Mouse (Mus musculus) kidney, adult 9 months (tissue): ENCODE measurements at regions not wholly inside any gene's neighbourhood (a gene's known extent, or its start where the extent isn't known, plus 50 kb on each side); places are given as distances from the start of the nearest gene placed in this dataset.
A peak's percentile ranks its signal among the peaks of the same experiment; 100 is the strongest.

Source experiments
- DNase-seq: peaks from one replicate; pipeline ENCODE4 v3.0.0; 2022

DNA sequence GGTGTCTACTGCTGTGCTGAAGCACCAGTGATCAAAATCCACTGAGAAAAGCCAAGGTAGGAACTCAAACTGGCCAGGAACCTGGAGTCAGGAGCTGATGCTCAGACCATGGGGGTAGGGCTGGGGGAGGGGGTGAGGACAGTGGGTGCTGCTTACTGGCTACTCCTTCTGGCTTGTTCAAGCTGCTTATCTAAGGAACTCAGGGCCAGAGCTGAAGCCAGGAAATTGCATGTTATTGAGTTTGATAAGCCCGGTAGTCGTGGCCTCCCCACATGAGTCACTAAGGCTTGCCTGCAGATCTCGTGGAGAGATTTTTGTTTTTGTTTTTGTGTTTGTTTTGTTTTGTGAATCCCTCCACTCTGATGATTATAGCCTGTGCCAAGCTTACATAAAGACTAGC, 65.9 kb downstream of the Tmem215 start:
- no peak for DNase-seq

DNA sequence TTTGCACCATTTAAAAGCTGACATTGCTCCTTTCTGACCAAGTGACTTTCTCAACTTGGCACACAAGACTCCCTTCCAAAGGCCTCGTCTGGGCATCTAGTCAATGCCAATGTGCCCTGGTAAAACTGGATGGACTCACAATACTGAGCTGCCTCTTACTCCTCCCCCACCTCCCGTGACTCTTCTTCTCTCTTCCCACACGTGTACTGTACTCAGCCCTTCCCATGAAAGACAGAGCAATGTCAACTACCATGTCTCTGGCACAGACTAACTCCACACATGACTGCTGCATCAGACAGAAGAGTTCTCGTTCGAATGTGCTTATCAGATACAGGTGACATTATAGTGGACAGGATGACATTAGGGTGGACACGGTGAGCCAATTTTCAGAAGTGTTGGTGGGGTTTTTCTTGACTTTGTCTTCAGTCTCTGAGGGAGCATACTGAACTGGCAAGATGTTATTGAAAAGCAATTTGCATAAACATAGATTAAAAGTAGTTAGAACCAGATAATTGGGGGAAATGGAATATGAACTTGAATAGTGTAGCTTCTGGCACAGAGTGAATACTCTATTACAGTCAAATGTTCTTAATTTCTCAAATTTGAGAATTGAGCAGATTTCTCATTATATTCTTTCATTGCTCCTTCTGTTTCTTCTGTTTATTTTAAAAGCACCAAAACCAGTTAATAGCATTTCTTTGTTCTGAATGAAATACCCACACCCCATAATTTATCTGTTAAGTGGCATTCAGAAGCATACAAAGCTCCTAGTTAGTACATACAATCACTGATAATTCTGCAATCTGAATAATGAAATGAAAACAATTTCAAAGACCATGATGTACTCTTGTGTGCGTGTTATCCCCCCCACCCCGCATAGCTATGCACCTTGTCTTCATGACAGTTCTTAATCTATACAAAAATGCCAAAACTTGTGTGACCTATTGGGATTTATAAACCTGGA, 71.4 kb downstream of the Tmem215 start:
- DNase-seq: no peak

DNA sequence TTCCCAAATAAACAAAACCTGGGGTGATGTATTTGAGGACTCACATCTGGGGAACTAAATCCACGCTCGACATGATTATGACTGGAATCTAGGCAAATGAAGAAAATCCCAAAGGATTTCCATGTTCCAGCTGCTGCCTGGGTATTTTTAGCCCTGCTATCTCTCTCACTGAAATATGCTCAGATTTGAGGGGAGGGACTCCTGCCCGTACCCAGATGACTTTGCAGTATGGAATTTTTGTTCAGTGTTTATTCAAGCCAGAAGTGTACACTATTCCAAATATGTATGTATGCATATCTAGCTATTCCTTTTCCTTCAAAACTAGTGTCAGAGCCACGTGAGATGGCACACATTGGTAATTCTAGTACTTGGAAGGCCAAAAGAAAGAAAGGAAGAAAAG, 72.1 kb downstream of the Tmem215 start:
- peak; percentile 4 for DNase-seq

- DNase-seq: no peak
Observed at GRCm38 (mm10) chr4:40544806-40545205, 72.8 kb downstream of the Tmem215 start.

DNA sequence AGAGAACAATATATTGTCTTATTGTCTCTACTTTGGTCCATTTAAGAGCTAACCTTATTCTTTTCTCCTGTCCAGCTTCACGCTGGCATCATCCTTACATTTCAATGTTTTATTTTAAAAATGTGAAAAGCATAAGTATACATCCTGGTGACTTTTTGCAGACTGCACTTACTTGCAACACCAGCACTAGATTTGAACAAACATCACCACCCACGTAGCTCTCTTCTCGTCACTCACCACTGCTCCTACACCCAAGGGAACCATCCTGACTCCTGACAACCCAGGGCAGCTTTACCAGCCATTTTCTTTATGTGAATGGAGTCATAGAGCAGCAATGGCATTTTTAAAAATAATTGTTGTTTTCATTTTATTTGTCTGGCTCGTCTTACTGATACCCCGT, 73.7 kb downstream of the Tmem215 start:
- DNase-seq: no peak

GRCm38 (mm10) chr4:40559824-40560223, 87.8 kb downstream of the Tmem215 start:
- DNase-seq: no peak

- no peak for DNase-seq
Observed at GRCm38 (mm10) chr4:40573300-40573699, 101.3 kb downstream of the Tmem215 start.

- no peak for DNase-seq
Observed at GRCm38 (mm10) chr4:40575951-40576350, 104.0 kb downstream of the Tmem215 start.

DNA sequence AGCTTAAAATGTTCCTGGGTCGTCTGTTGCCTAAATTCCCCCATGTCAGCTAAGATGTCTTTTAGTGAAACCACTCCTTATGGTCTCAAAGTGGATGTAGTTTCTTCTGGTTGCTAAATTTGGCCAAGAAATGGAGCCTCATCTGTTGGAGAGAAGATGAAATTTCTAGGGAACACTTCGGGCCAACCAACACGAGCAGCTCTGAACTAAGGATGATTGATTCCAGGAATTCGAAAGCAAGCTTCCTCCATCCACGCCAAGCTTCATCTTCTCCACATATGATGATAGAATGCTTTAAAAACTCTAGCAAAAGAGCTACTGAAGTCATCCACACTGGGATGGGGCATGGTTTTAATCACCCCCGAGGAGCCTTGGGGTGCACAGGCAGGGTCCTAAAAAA, 112.5 kb downstream of the Tmem215 start:
- DNase-seq: no peak

- peak; percentile 6 for DNase-seq
Observed at GRCm38 (mm10) chr4:40584940-40585571, 113.1 kb downstream of the Tmem215 start.

- no peak for DNase-seq
Observed at GRCm38 (mm10) chr4:40586045-40586444, 114.1 kb downstream of the Tmem215 start.

DNA sequence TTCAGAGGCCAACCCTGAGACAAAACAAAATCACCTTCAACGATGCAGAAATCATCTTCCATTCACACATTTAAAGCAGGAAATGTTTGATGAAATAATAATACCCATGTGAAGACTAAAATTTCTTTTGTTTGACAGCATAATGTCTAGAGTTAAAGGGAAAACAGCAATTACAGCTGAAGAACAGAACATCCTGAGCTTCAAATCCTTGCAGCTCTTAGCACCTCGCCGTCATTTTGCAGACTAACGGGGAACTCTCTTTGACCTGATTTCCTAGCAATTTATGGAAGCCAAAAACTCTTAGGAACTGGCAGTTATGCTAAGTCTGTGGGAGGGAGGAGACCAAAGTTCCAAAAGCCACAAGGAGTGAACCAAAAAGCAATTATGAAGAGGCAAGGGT, 115.3 kb downstream of the Tmem215 start:
- DNase-seq: no peak

GRCm38 (mm10) chr4:40593806-40594205, 109.2 kb downstream of the Aptx start:
- no peak for DNase-seq

DNA sequence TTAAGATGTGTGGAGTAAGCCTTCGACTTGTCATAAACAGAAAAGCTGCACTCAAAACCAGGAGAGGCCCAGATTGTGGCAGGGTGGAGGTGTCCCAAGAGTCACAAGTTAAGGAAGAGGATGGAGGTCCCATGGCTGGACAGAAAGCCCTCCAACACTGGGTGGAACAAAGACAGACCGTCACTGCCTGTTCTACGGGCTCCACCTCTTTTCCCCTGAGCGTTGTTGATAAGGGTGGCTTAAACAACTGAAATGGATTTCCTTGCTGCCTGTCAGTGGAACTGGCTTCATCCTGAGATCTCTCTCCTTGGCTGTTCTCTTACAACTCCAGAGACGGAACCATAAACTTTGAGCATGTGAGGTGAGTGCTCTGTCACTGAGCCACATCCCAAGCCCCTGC, 78.0 kb downstream of the Aptx start:
- DNase-seq: no peak

DNA sequence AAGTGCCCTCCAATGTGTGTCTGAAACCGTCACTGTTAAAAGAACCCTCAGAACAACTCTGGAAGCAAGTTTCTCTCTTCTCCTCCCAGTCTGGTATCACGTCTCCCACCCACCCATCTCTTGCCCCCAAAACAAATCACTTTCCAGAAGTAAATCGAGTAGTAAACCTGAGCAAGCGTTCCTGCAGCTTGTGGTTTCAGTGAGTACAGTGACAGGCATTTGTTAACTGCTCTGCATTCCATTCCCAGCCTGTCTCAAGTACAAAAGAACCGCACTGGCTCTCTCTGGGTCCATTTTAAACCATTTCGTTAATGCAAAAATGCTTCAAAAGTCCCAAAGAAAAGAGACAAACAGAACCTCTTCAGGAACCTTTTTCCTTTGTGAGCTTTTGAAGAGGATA, 77.1 kb downstream of the Aptx start:
- DNase-seq: no peak
